Mouse (Mus musculus) kidney, embryonic 16.5 days (tissue): ENCODE data around the gene E2f1. TPM values are rescaled to one million over a fixed set of nuclear protein-coding genes. Genes with fewer than 3 reads are reported as not detected.

ENCODE experiments used
- ATAC-seq: fragments of 200-750 bp; cut with Nextera tagmentation; 2 replicates; pipeline ENCODE4 v1.8.0; 2017; ENCODE audit warnings: moderate TSS enrichment; ENCODE audit not compliant: low FRiP score, low TSS enrichment
- H3K27ac ChIP-seq: fragments of 300-500 bp; sonication (generic); 2 replicates; pipeline ENCODE4 v1.5.1; 2014; ENCODE audit warnings: low read length
- H3K27me3 ChIP-seq: fragments of 300-500 bp; sonication (generic); 2 replicates; pipeline ENCODE4 v1.6.1; 2014; ENCODE audit warnings: low read length, control low read depth, mixed read lengths; ENCODE audit not compliant: insufficient read depth
- H3K36me3 ChIP-seq: fragments of 300-500 bp; sonication (generic); 2 replicates; pipeline ENCODE4 v1.6.1; 2014; ENCODE audit warnings: low read length, control low read depth, mixed read lengths; ENCODE audit not compliant: insufficient read depth
- H3K4me1 ChIP-seq: fragments of 300-500 bp; sonication (generic); 2 replicates; pipeline ENCODE4 v1.6.1; 2014; ENCODE audit warnings: low read length, control low read depth, mixed read lengths; ENCODE audit not compliant: insufficient read depth
- H3K4me2 ChIP-seq: fragments of 300-500 bp; sonication (generic); replicated peaks from 2 replicates; pipeline ENCODE4 v1.6.1; 2014; ENCODE audit warnings: low read depth, low read length
- H3K4me3 ChIP-seq: fragments of 300-500 bp; sonication (generic); 2 replicates; pipeline ENCODE4 v1.5.1; 2014; ENCODE audit warnings: mild to moderate bottlenecking, low read length
- H3K9ac ChIP-seq: fragments of 300-500 bp; sonication (generic); replicated peaks from 2 replicates; pipeline ENCODE4 v1.6.1; 2014; ENCODE audit warnings: low read length
- H3K9me3 ChIP-seq: fragments of 300-500 bp; sonication (generic); 2 replicates; pipeline ENCODE4 v1.6.1; 2016; ENCODE audit warnings: low read length, control low read depth
- WGBS: fragments of 180-500 bp; shearing (Covaris S2); extraction: QIAGEN DNeasy Blood & Tissue Kit; methylation state at CpG from one replicate; pipeline ENCODE4 v1.1.7; 2014; 5-methylcytosine and 5-hydroxymethylcytosine counted together
- polyA plus RNA-seq: library from polyadenylated mRNA; unstranded; fragments of >200 nt; fragmentation: Nextera tagmentation; extraction: Ambion mirVana; gene quantifications from 2 replicates; pipeline ENCODE4 v1.2.1, GENCODE M21; 2015

The E2f1 gene
- polyA plus RNA-seq, 1 experiment from 2014 or later, result 19.6 TPM

DNA sequence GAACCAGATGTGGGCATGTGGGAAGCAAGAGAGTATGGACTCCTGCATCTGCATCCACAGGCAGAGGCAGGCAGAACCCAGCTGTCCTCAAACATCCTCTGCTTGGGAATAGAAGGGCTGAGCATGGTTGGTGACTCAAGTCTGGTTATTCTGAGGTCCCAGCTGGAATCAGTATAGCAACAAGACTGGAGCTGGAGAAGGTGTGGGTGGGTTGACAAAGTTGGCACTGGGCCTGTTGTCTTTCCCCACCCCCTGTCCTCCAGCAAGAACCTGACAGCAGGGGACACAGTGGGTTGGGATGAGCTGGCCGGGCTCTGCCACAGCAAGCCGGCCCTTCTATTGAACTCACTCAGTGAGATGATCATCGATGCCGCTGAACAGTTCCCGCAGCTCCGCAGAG is 14.5 kb downstream of the E2f1 start:
- no peak overlapping the region for H3K27ac ChIP-seq
- H3K27me3 ChIP-seq, result peaks cover 21% of the 10 kb centered on the region
- WGBS, result 88% methylated on average over 6 of the region's 6 CpGs
- H3K4me3 ChIP-seq, result no peak overlapping the region
- ATAC-seq, result no peak
- H3K9ac ChIP-seq, result no peak overlapping the region
- no peaks in the 10 kb centered on the region for H3K36me3 ChIP-seq
- H3K4me2 ChIP-seq, result no peak overlapping the region
- H3K9me3 ChIP-seq, result no peaks in the 10 kb centered on the region
- H3K4me1 ChIP-seq, result peaks cover 30% of the 10 kb centered on the region

DNA sequence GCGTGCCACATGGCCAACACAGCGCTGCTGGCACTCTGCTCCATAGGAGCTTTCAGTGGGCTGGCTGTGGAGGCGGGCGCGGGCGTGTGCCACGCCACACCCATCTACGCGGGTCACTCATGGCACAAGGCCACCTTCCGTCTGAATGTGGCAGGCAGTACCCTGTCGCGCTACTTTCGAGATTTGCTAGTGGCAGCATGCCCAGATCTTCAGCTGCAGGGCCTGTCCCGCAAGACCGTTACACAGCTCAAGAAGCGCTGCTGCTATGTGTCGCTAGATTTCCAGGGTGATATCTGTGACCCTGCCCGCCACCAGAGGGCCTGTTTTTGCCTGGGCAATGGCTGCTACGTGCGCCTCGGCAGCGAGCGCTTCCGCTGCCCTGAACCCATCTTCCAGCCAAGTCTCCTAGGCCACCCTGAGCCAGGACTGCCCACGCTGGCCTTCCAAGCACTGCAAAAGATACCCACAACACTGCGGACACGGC is 17.2 kb downstream of the E2f1 start:
- H3K27ac ChIP-seq, result no peak overlapping the region

GRCm38 (mm10) chr2:154551927-154552326 is 17.8 kb downstream of the E2f1 start:
- peak; percentile 29 for ATAC-seq
- no peak overlapping the region for H3K9ac ChIP-seq
- peak overlapping the region; percentile 15 for H3K4me3 ChIP-seq

More for the DNA sequence above, 17.2 kb downstream of the E2f1 start:
- H3K4me3 ChIP-seq, result peak overlapping the region; percentile 15
- no peak overlapping the region for H3K9ac ChIP-seq
- ATAC-seq, result peak; percentile 40
- H3K4me1 ChIP-seq, result peaks cover 31% of the 10 kb centered on the region
- peak overlapping the region; percentile 50 for H3K4me2 ChIP-seq
- H3K9me3 ChIP-seq, result no peaks in the 10 kb centered on the region
- 24% methylated on average over 27 of the region's 27 CpGs for WGBS
- H3K36me3 ChIP-seq, result no peaks in the 10 kb centered on the region
- H3K27me3 ChIP-seq, result peaks cover 25% of the 10 kb centered on the region

GRCm38 (mm10) chr2:154551476-154551875 is 18.2 kb downstream of the E2f1 start, which contains the start of gene Actl10:
Gene Actl10, plus strand, starts transcription at chr2:154551776.
- H3K27me3 ChIP-seq, result peaks cover 25% of the 10 kb centered on the region
- no peak within 1 kb of the TSS for H3K9ac ChIP-seq
- 66% methylated on average over 4 of the region's 4 CpGs for WGBS
- no peak within 1 kb of the TSS for H3K27ac ChIP-seq
- ATAC-seq, result no peak
- no peaks in the 10 kb centered on the region for H3K36me3 ChIP-seq
- H3K9me3 ChIP-seq, result no peaks in the 10 kb centered on the region
- H3K4me3 ChIP-seq, result peak within 1 kb of the TSS; percentile 15
- peak within 1 kb of the TSS; percentile 50 for H3K4me2 ChIP-seq
- peaks cover 24% of the 10 kb centered on the region for H3K4me1 ChIP-seq

More at GRCm38 (mm10) chr2:154551927-154552326, 17.8 kb downstream of the E2f1 start:
- Histone ChIP-seq H3K9me3 (no peaks in the 10 kb centered on the region), H3K4me2 (peak overlapping the region; percentile 50), H3K27ac (no peak overlapping the region), H3K27me3 (peaks cover 25% of the 10 kb centered on the region), H3K4me1 (peaks cover 25% of the 10 kb centered on the region), H3K36me3 (no peaks in the 10 kb centered on the region)
- WGBS, result 32% methylated on average over 21 of the region's 21 CpGs

GRCm38 (mm10) chr2:154550937-154551336 is 18.8 kb downstream of the E2f1 start:
- peaks cover 24% of the 10 kb centered on the region for H3K4me1 ChIP-seq
- H3K4me3 ChIP-seq, result no peak overlapping the region
- H3K36me3 ChIP-seq, result no peaks in the 10 kb centered on the region
- H3K27me3 ChIP-seq, result peaks cover 25% of the 10 kb centered on the region
- no peak overlapping the region for H3K4me2 ChIP-seq
- WGBS, result 86% methylated on average over 2 of the region's 2 CpGs
- no peak overlapping the region for H3K9ac ChIP-seq
- no peaks in the 10 kb centered on the region for H3K9me3 ChIP-seq
- H3K27ac ChIP-seq, result no peak overlapping the region
- ATAC-seq, result no peak

- 22% methylated on average over 15 of the region's 20 CpGs for WGBS
- Histone ChIP-seq H3K4me2 (peak overlapping the region; percentile 90), H3K4me1 (peaks cover 24% of the 10 kb centered on the region), H3K27ac (no peak overlapping the region), H3K4me3 (peak overlapping the region; percentile 51), H3K9ac (no peak overlapping the region), H3K27me3 (peaks cover 25% of the 10 kb centered on the region), H3K36me3 (no peaks in the 10 kb centered on the region), H3K9me3 (no peaks in the 10 kb centered on the region)
- no peak for ATAC-seq
Measured at GRCm38 (mm10) chr2:154549886-154550189, 19.9 kb downstream of the E2f1 start.

GRCm38 (mm10) chr2:154549127-154549885 is 20.4 kb downstream of the E2f1 start:
- H3K27me3 ChIP-seq, result peaks cover 25% of the 10 kb centered on the region
- peak; percentile 61; the same call in 1 of the 2 replicates for ATAC-seq
- peak overlapping the region; percentile 56 for H3K9ac ChIP-seq
- H3K27ac ChIP-seq, result no peak overlapping the region
- WGBS, result 4% methylated on average over 40 of the region's 48 CpGs
- H3K4me2 ChIP-seq, result peak overlapping the region; percentile 90
- peak overlapping the region; percentile 51 for H3K4me3 ChIP-seq
- H3K4me1 ChIP-seq, result peaks cover 24% of the 10 kb centered on the region
- H3K36me3 ChIP-seq, result no peaks in the 10 kb centered on the region
- H3K9me3 ChIP-seq, result no peaks in the 10 kb centered on the region

DNA sequence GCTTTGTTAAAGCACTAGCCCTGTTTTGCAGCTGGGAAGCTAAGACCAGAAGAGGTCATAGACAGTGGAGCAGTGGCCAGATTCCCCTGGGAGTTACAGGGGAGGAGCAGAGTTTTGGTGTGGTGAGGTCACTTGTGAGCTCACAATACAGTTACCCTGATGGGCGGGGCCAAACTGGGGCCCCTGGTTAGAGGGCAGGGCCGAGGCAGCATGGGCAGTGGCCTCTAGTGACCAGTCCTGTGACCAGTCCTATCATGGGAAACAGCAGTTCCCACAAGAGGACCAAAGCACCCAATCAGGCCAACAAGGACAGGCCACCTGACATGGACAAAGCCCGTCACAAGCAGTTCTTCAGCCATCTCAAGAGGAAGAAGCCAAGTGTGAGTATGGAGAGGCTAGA is 21.0 kb downstream of the E2f1 start:
- peaks cover 24% of the 10 kb centered on the region for H3K4me1 ChIP-seq
- H3K4me2 ChIP-seq, result no peak overlapping the region
- H3K9me3 ChIP-seq, result no peaks in the 10 kb centered on the region
- no peak overlapping the region for H3K9ac ChIP-seq
- H3K27ac ChIP-seq, result no peak overlapping the region
- no peak overlapping the region for H3K4me3 ChIP-seq
- H3K36me3 ChIP-seq, result no peaks in the 10 kb centered on the region
- 0 out of 2 replicates have a peak, but pooled peaks have one; percentile 20 for ATAC-seq
- H3K27me3 ChIP-seq, result peaks cover 25% of the 10 kb centered on the region
- WGBS, result 56% methylated on average over 3 of the region's 3 CpGs

GRCm38 (mm10) chr2:154546711-154547110 is 23.0 kb downstream of the E2f1 start, which contains the start of gene 1700003F12Rik:
Gene 1700003F12Rik, plus strand, starts transcription at chr2:154547085.
- peaks cover 17% of the 10 kb centered on the region for H3K4me1 ChIP-seq

More at GRCm38 (mm10) chr2:154546711-154547110, 23.0 kb downstream of the E2f1 start, which contains the start of gene 1700003F12Rik:
- Histone ChIP-seq H3K4me2 (no peak within 1 kb of the TSS), H3K4me3 (no peak within 1 kb of the TSS), H3K36me3 (no peaks in the 10 kb centered on the region), H3K27me3 (peaks cover 17% of the 10 kb centered on the region), H3K9me3 (no peaks in the 10 kb centered on the region), H3K9ac (no peak within 1 kb of the TSS), H3K27ac (no peak within 1 kb of the TSS)
- 89% methylated on average over 10 of the region's 10 CpGs for WGBS
- ATAC-seq, result no peak
